Mouse (Mus musculus) left cerebral cortex, adult 6 months (tissue): ENCODE results near the gene Zfx. TPM values are rescaled to one million over a fixed set of nuclear protein-coding genes. Genes with fewer than 3 reads are reported as not detected.

ENCODE experiments used
- long read RNA-seq, 2 experiments: library from polyadenylated mRNA; unstranded; transcript quantifications; one replicate each; pipeline ENCODE4 v2.0.0; 2019 to 2020
- polyA plus RNA-seq: library from polyadenylated mRNA; unstranded; fragments of <200 nt; fragmentation: Nextera tagmentation; gene quantifications from 2 replicates; pipeline ENCODE4 v1.2.3, GENCODE M21; 2021

The Zfx gene
- 19.2 and 21.8 TPM in 2 replicates for polyA plus RNA-seq
- long read RNA-seq, experiment 1, full-length matches to known transcripts = 4 of 27 reads
- long read RNA-seq, experiment 1, partial matches to known transcripts = 9 of 27 reads
- long read RNA-seq, experiment 1, other reads (novel, unspliced or antisense) = 14 of 27 reads
- long read RNA-seq, experiment 2, partial matches to known transcripts = 6 of 12 reads
- long read RNA-seq, experiment 2, other reads (novel, unspliced or antisense) = 6 of 12 reads

GRCm38 (mm10) chrX:94123059-94123839, at the start of gene Zfx:
Zfx (minus strand) TSS chrX:94123702.

Other genes starting within 250 kb of the Zfx start
- gene AU015836, start 155.0 kb downstream of the Zfx start, polyA plus RNA-seq = not detected in 2 replicates
- 57.7 and 74.4 TPM in 2 replicates for gene Eif2s3x, start 89.2 kb upstream of the Zfx start, polyA plus RNA-seq
- 5.3 and 6.4 TPM in 2 replicates for gene Klhl15, start 110.9 kb upstream of the Zfx start, polyA plus RNA-seq
- 0.04 TPM in 1 of 2 replicates, not detected in the other for gene Fam90a1b, start 243.1 kb upstream of the Zfx start, polyA plus RNA-seq
- gene Apoo, start 243.4 kb upstream of the Zfx start, polyA plus RNA-seq = 148 and 150 TPM in 2 replicates